Mouse (Mus musculus) gastrocnemius, adult 2 months (tissue): ENCODE results near the gene Slc44a2. TPM values are rescaled to one million over a fixed set of nuclear protein-coding genes. Genes with fewer than 3 reads are reported as not detected.
A peak's percentile ranks its signal among the peaks of the same experiment; 100 is the strongest.
"Not testable (repeated sequence)": the region's sequence is repeated elsewhere in the genome, so short reads cannot be mapped to it uniquely, and the experiment has no call there.

Source experiments
- DNase-seq: peaks from one replicate; pipeline ENCODE4 v3.0.0; 2022
- H3K27ac ChIP-seq: fragments of 200-600 bp; 2 replicates; pipeline ENCODE4 v1.8.1; 2022; ENCODE audit warnings: mild to moderate bottlenecking
- H3K4me3 ChIP-seq: fragments of 200-600 bp; 2 replicates; pipeline ENCODE4 v1.8.1; 2022; ENCODE audit warnings: mild to moderate bottlenecking, moderate library complexity
- CTCF ChIP-seq: fragments of 200-600 bp; IDR thresholded peaks from 2 replicates; pipeline ENCODE4 v1.8.1; 2022; ENCODE audit warnings: antibody characterized with exemption, mild to moderate bottlenecking, moderate library complexity
- intact Hi-C: fragments of 180-260 bp; cut with DNase I; formaldehyde crosslinking; loops from one replicate; pipeline ENCODE4 v1.15.1; 2025
- total RNA-seq, 2 experiments: library from RNA; stranded (reverse); gene quantifications; 2 replicates each; pipeline ENCODE4 v1.2.3; 2021

The Slc44a2 gene
- total RNA-seq, 2 experiments from 2014 or later, result 168 to 178 TPM

DNA sequence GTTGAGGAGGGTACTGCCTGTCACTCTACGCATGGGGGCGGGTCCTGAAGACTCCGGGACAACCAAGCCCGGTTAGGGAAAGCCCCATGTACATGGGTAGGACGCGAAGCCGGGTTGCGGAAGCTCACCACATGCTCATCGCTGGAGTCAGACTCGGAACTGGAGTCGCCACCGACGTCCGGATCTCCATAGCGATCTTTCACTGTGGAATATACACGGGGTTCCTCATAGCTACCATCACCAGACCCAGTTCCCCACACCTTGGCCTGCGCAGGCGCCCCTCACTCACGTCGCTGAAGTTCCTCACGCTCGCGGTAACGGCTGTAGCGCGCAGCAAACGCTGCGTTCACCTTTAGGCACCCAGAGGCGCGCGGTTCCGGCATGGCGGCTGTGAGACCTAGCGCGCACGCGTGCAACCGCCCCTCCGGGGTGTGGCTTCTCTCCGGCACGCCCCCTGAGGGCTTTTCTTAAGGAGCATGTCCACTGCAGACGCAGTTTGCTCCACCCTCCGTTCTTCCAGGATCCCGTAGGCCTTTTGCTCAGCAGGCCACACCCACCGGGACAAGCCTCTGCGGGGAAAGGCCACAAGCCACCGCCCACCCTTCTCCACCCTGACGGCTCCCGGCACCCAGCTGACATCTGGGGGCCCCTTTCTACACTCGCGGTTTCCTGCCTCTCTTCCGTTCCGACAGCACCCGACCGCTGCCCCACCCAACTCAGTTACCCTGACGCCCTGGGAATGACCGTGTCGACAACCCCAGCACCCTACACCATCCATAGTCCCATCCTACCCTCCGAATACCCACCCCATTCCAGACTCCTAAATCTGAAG, 32.7 kb upstream of the Slc44a2 start, which contains the start of gene Kri1:
Kri1 (minus strand) TSS at position 399 of the 832 bp plus-strand sequence.
- TF ChIP-seq CTCF, result peak; percentile 3; the same call in 1 of the 2 replicates
- intact Hi-C loops, result loop anchor here (1.0 kb wide), 1 partner anchor 22 kb away; the partner anchor contains the start of gene Atg4d
- peak; percentile 98 for DNase-seq
- H3K4me3 ChIP-seq, result peak within 1 kb of the TSS; percentile 83
- H3K27ac ChIP-seq, result peak within 1 kb of the TSS; percentile 97

DNA sequence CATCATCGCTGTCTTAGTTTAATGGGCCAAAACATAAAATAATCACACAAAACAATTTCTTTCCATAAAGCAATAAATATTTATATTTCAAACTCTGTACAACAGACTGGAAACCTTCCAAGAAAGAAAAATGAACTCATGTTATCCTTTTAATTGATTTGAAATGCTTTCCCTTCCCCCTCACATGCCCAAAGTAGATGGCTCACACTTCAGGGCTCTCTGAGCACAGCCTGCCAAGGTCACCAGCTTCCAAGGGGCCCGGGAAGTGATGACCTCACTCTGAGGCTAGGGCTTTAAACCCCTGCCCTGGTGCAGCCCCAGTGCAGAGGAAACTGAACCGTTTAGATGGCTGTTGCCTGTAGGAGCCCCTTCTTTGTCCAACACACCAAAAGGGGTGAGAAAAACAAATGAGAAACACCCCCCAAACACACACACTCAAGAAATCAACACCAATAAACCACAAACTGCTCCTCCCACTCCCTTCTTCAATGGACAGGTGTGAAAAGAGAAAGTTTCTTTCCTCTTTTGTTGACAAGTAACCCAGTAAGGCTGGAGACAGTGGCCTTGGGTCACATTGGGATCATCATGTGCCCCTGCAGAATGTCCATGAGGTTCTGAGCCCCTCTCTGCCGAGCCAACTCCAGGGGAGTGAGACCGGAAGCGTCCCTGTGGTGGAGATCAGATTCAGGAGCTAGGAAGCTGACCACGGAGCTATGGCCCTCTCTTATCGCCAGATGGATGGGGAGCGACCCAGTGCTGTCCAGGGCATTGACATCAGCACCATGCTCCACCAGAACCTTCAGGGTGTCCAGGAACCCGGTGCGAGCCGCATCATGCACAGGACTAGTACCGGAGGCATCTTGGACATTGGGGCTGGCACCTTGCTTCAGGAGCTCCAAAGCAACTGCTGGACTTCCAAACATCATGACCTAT, 31.8 kb upstream of the Slc44a2 start:
- H3K4me3 ChIP-seq, result peak overlapping the region; percentile 83
- intact Hi-C loops, result no loop called here
- H3K27ac ChIP-seq, result peak overlapping the region; percentile 97
- DNase-seq, result peak; percentile 38
- no peak for TF ChIP-seq CTCF

DNA sequence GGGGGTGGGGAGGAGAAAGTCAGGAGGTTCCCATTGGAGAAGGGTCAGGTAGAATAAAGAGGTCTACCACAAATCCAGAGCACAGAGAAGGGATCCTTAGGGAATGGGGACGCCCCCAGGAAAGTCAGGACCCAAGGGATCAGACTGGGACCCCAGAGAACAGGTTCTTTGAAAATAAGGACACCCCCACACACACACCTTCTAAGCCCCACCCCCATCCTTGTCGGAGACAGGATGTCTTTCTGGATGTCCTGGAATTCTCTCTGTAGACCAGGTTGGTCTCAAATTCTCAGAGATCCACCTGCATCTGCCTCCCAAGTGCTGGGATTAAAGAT, 31.2 kb upstream of the Slc44a2 start:
- Histone ChIP-seq H3K4me3 (no peak overlapping the region), H3K27ac (peak overlapping the region; percentile 97)
- DNase-seq, result no peak
- intact Hi-C loops, result no loop called here
- TF ChIP-seq CTCF, result no peak

DNA sequence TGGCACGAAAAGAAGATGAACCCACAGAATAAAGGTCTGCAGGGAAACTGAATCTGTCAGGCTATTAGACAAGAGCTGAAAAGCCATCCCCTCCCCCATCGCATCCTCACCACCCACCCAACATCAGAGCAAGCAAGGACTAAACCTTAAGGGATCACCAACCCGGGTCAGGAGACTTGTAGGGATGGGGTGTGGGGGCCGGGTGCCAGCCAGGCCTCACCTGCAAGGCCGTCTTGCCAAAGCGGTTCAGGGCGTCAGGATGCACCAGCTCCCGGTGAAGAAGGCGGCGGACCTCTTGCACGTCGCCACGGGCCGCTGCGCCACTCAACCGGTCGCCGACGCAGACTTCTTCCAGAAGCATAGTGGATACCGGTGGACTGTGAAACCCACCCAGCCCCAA, 29.9 kb upstream of the Slc44a2 start:
- peak overlapping the region; percentile 75 for H3K4me3 ChIP-seq
- no peak for TF ChIP-seq CTCF
- peak; percentile 65 for DNase-seq
- H3K27ac ChIP-seq, result peak overlapping the region; percentile 97
- intact Hi-C loops, result no loop called here

DNA sequence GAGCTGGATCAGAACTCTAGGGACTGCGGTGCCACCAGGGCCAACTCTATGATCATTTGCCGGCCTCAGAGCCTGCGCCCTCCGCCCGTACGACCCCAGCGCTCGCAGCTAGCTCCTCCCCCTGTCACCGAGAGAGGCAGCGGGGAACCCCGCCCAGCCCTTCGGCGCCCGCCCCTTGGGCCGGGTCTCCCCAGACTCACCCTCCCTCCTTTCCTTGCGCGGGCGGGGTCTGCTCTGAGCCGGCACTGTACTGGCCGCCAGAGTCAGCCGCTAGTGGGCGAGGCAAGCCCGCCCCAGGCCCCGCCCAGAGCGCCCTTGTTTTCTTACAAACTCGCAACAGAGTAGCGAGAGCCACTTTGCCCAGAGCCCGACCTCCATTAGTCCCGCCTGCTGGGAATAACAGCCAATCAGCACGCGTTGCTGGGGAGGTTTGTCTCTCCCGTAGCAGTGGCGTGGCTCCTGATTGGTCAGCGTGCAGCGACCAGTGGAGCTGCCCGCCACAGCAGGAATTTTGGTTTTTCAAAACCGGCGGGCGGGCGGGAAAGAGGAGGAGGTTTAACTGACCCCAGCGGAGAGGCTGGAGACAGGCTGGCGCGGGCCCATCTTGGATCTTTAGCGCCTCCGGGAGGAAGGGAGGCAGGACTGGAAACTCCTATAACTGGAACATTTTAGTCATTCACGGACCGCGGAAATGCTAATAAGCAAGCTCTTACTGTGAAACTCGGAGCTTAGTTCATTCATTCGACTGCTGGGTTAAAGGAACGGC, 29.3 kb upstream of the Slc44a2 start, which contains the start of gene Cdkn2d:
Cdkn2d (minus strand) TSS at position 386 of the 766 bp plus-strand sequence.
- peak; percentile 43 for TF ChIP-seq CTCF
- intact Hi-C loops, result no loop called here
- Histone ChIP-seq H3K27ac (peak within 1 kb of the TSS; percentile 97), H3K4me3 (peak within 1 kb of the TSS; percentile 75)
- peak; percentile 100 for DNase-seq

DNA sequence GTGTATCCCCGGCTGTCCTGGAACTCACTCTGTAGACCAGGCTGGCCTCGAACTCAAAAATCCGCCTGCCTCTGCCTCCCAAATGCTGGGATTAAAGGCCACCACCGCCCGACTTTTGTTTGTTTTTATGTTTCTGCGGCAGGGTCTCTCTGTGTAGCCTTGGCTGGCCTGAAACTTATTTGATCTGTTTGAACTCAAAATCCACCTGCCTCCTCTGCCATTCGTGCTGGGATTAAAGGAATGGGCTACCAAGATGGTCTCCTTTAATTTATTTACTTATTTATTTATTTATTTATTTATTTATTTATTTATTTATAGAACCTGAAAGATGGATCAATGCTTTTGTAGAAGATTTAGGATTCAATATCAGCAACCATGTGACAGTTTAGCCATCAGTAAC, 28.6 kb upstream of the Slc44a2 start:
- peak overlapping the region; percentile 75 for H3K4me3 ChIP-seq
- intact Hi-C loops, DNase-seq: not testable (repeated sequence)
- H3K27ac ChIP-seq, result peak overlapping the region; percentile 68

DNA sequence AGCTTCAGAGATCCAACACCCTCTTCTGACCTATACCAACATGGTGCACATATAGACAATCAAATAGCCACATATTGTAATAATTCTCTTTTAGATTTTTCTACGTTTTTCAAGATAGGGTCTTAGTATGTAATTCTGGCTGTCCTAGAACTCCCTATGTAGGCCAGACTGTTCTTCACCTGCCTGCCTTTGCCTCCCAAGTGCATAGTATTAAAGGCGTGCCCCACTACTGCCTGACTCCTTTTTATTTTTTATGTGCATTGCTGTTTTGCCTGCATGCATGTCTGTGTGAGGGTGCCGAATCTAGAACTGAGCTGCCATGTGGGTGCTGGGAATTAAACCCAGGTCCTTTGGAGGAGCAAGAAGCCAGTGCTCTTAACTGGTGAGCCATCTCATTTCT, 28.2 kb upstream of the Slc44a2 start:
- Histone ChIP-seq H3K27ac (no peak overlapping the region), H3K4me3 (no peak overlapping the region)
- intact Hi-C loops, result no loop called here
- DNase-seq, result no peak
- TF ChIP-seq CTCF, result no peak

DNA sequence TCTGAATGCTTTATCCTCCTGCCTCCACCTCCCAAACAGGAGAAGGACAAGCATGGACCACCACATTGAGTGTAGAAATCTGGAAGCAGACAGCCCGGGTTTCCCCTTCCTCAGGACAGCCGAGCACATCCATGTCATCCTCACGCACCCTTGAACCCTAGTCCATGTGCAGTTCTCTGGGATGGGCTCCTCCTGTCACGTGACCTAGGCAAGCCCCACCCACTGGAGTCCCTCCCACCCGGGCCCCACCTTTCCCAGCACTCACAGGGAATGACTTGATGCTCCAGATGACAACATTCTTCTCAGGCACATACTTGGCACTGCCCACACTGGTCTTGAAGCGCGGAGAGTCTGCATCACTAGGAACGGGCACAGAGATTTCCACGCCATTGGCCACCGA, 21.5 kb upstream of the Slc44a2 start:
- intact Hi-C loops, result loop anchor here (5.0 kb wide), 1 partner anchor 173 kb away; no protein-coding TSS in a partner anchor
- TF ChIP-seq CTCF, result no peak
- Histone ChIP-seq H3K4me3 (no peak overlapping the region), H3K27ac (no peak overlapping the region)
- DNase-seq, result no peak

DNA sequence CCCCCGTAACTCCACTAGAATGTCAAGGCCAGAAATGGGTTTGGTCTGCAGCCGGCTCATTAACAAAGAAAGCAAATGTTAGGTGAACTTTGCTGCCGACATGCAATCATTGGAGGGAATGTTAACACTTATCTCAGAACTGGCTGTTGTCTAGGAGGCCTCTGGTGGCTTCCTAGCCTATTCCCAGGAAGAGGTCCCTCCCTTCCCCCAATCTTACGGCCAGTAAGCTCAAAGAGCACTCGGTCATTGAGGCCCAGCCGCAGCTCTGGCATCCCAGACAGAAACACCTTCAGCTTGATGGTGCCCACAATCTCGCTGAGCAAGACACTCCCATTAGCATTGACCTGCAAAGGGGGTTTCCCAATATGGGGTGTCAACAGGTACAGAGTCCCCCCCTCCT, 15.4 kb upstream of the Slc44a2 start:
- TF ChIP-seq CTCF, result no peak
- intact Hi-C loops, result no loop called here
- DNase-seq, result no peak
- Histone ChIP-seq H3K27ac (no peak overlapping the region), H3K4me3 (no peak overlapping the region)

DNA sequence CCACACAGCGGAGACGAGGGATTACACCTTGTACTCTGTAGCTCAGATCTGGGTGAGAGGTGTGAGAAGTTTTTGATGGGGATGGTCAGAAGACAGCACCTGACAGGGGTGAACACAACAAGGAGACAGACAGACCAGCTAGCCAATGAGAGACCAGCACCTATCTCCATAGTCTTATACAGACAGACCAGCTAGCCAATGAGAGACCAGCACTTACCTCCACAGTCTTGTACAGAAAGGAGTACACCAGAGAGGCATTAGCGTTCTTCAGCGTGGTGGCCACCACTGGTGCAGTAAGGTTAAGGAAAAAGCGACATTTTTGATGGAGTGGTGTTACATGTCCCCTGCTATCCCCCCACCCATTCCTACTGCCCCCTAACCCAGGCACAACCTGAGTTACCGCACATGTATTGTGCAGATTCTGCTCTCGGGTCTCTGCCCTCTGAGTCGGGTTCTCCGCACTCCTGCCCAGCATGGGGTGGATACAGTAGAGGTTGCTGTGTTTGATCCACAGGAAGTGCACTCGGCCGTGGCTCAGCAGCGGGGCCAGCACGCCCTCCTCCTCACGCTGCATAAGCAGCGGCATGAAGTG, 11.3 kb upstream of the Slc44a2 start:
- TF ChIP-seq CTCF, result no peak
- H3K4me3 ChIP-seq, result no peak overlapping the region
- no peak overlapping the region for H3K27ac ChIP-seq
- intact Hi-C loops, result no loop called here
- no peak for DNase-seq

DNA sequence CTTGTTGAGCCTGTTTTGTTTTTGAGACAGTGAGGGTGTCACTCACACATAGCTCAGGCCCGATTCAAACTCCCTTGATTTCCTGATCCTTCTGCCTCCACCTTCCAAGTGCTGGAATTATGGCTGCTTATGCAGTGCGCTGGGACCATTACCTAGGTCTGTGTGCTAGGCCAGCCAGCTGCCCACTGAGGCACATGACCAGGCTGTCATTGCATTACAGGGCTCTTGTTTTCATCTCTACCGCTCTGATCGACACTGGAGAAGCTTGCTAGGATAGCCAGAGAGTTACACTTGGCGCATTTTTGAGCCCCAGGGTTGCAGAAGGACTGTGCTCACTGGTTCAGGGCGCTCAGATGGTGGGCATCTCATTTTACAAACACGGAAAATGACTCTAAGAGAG, 8.8 kb upstream of the Slc44a2 start:
- intact Hi-C loops, result loop anchor here (2.0 kb wide), 1 partner anchor 99 kb away; the partner anchor contains the start of gene Qtrt1
- Histone ChIP-seq H3K27ac (no peak overlapping the region), H3K4me3 (no peak overlapping the region)
- no peak for DNase-seq
- TF ChIP-seq CTCF, result no peak

DNA sequence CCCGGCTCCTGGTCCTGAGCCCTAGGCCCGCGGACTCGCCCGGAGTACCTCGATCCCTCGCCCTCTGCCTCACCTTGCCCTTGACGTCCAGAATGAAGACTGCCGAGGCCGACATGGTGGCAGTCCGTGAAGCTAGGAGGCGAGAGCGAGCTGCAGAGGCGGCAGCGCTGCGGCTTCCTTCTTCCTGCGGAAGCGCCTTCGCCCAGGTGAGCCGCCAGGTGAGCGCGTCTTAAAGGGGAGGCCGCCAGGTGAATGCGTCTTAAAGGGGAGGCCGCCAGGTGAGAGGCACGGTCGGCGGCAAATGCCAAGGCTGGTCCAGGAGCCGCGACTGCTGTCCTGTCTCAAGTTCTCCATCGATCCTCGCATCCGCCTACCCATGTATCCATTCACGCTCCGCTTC, 8.4 kb upstream of the Slc44a2 start, which contains the start of gene Ap1m2:
Ap1m2 (minus strand) TSS at position 204 of the 400 bp plus-strand sequence.
- no peak for DNase-seq
- intact Hi-C loops, result loop anchor here (2.0 kb wide), 1 partner anchor 99 kb away; the partner anchor contains the start of gene Qtrt1
- Histone ChIP-seq H3K4me3 (no peak within 1 kb of the TSS), H3K27ac (no peak within 1 kb of the TSS)
- no peak for TF ChIP-seq CTCF
